Mouse (Mus musculus) right cerebral cortex, postnatal 36 days (tissue): ENCODE measurements around the gene 1700016H13Rik.

ENCODE experiments used
- DNase-seq, 2 experiments: peaks; one replicate each; pipeline ENCODE4 v3.0.0; 2022; ENCODE audit warnings: low spot score in 2 of 2, mixed read lengths in 1 of 2

The 1700016H13Rik gene

GRCm38 (mm10) chr5:103605707-103606106, 50.1 kb downstream of the 1700016H13Rik start:
- no peak for DNase-seq

GRCm38 (mm10) chr5:103603115-103603893, 52.5 kb downstream of the 1700016H13Rik start:
- no peak for DNase-seq

- no peak for DNase-seq
These were observed 56.9 kb downstream of the 1700016H13Rik start for GRCm38 (mm10) chr5:103598881-103599280.

- no peak for DNase-seq
These were observed 57.5 kb downstream of the 1700016H13Rik start for GRCm38 (mm10) chr5:103598264-103598663.
